Mouse (Mus musculus) large intestine, adult 2 months (tissue): ENCODE data around the gene Hoxa1. TPM values are rescaled to one million over a fixed set of nuclear protein-coding genes. Genes with fewer than 3 reads are reported as not detected.

Experiments used
- DNase-seq: peaks from one replicate; pipeline ENCODE4 v3.0.0-alpha.2; 2012; ENCODE audit warnings: low read depth, low spot score
- WGBS: fragments of 180-500 bp; shearing (Covaris S2); methylation state at CpG from one replicate; pipeline ENCODE4 v1.1.7; 2018; 5-methylcytosine and 5-hydroxymethylcytosine counted together
- polyA plus RNA-seq: library from polyadenylated mRNA; depleted of rRNA; stranded (reverse); fragments of >200 nt; gene quantifications from 2 replicates; pipeline ENCODE4 v1.2.3, GENCODE M21; 2012; rRNA removed

Hoxa1 gene
- 0.24 and 0.33 TPM in 2 replicates for polyA plus RNA-seq

GRCm38 (mm10) chr6:52158276-52159051 is at the start of gene Hoxa1:
Hoxa1 (minus strand) TSS chr6:52158317.
- WGBS: under 1% methylated on average over 55 of the region's 55 CpGs

GRCm38 (mm10) chr6:52207684-52207976 is 49.5 kb upstream of the Hoxa1 start:
- DNase-seq: no peak

More at GRCm38 (mm10) chr6:52158276-52159051, at the start of gene Hoxa1:
- DNase-seq: no peak

GRCm38 (mm10) chr6:52206882-52207683 is 49.0 kb upstream of the Hoxa1 start:
- 48% methylated on average over 4 of the region's 4 CpGs for WGBS
- DNase-seq: no peak

- WGBS: 48% methylated on average over 55 of the region's 55 CpGs
- no peak for DNase-seq
Measured at GRCm38 (mm10) chr6:52205638-52206621, 47.8 kb upstream of the Hoxa1 start.

- 51% methylated on average over 14 of the region's 14 CpGs for WGBS
- DNase-seq: no peak
Measured at GRCm38 (mm10) chr6:52205221-52205620, 47.1 kb upstream of the Hoxa1 start.

GRCm38 (mm10) chr6:52204050-52204752 is 46.1 kb upstream of the Hoxa1 start, which contains the start of gene Hoxa5:
Hoxa5 (minus strand) TSS chr6:52204587.
- no peak for DNase-seq
- 11% methylated on average over 65 of the region's 65 CpGs for WGBS

- DNase-seq: no peak
- 21% methylated on average over 46 of the region's 46 CpGs for WGBS
Measured at GRCm38 (mm10) chr6:52203371-52204049, 45.4 kb upstream of the Hoxa1 start.

GRCm38 (mm10) chr6:52203121-52203370 is 44.9 kb upstream of the Hoxa1 start:
- WGBS: 24% methylated on average over 10 of the region's 10 CpGs
- no peak for DNase-seq

- WGBS: 38% methylated on average over 22 of the region's 22 CpGs
- no peak for DNase-seq
Measured at GRCm38 (mm10) chr6:52202362-52203120, 44.4 kb upstream of the Hoxa1 start.

GRCm38 (mm10) chr6:52201269-52201668 is 43.2 kb upstream of the Hoxa1 start:
- DNase-seq: no peak
- 34% methylated on average over 1 of the region's 1 CpGs for WGBS

- WGBS: 33% methylated on average over 10 of the region's 10 CpGs
- DNase-seq: peak; percentile 93
Measured at GRCm38 (mm10) chr6:52200751-52201250, 42.7 kb upstream of the Hoxa1 start.

- WGBS: 27% methylated on average over 30 of the region's 30 CpGs
- DNase-seq: no peak
Measured at GRCm38 (mm10) chr6:52200073-52200750, 42.1 kb upstream of the Hoxa1 start.

- 13% methylated on average over 10 of the region's 10 CpGs for WGBS
- no peak for DNase-seq
Measured at GRCm38 (mm10) chr6:52197271-52197670, 39.2 kb upstream of the Hoxa1 start.

- no peak for DNase-seq
Measured at GRCm38 (mm10) chr6:52196811-52197210, 38.7 kb upstream of the Hoxa1 start.

GRCm38 (mm10) chr6:52194690-52195089 is 36.6 kb upstream of the Hoxa1 start:
- no peak for DNase-seq
- WGBS: 35% methylated on average over 10 of the region's 10 CpGs

More at GRCm38 (mm10) chr6:52196811-52197210, 38.7 kb upstream of the Hoxa1 start:
- WGBS: 47% methylated on average over 9 of the region's 9 CpGs

GRCm38 (mm10) chr6:52191860-52192550 is 33.9 kb upstream of the Hoxa1 start:
- WGBS: 1% methylated on average over 54 of the region's 55 CpGs
- no peak for DNase-seq
